8 mouse cellular contexts compared by ENCODE assay signal in the genomic region with DNA sequence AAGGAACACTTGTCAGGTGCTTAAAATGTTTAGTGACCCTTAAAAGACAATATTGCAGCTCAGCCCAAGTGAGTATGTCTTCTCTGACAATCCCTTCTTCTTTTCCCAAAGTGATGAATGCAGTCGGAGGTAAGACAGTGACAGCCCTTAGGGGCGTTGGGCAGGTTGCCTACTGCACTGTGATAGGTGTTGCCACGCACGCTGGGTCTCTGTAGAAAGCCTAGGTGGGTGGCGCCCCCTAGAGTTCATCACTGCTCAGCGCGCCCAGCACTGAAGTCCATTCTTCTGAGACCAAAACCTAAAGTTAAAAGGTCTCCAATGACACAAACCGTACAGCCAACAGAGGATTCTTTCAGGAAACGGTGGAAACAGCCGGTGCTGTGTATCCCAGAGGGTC. TPM values are rescaled to one million over a fixed set of nuclear protein-coding genes. Genes with fewer than 3 reads are reported as not detected.
DNase-seq lines count a peak whose midpoint lies in the region; ATAC-seq and TF ChIP-seq lines count a peak whose summit lies in the region.

No protein-coding gene starts in this region.

- ATAC-seq in forebrain, embryonic 11.5 days (replicated peaks; ENCODE audit: low FRiP score) = no peak
- peak; percentile 45; the same call in 1 of the 2 replicates for ATAC-seq in hindbrain, embryonic 11.5 days (ENCODE audit: low FRiP score)
- 0 out of 2 replicates have a peak, but pooled peaks have one; percentile 52 for ATAC-seq in limb, embryonic 12.5 days (ENCODE audit: insufficient number of reproducible peaks, insufficient read depth, low FRiP score, low TSS enrichment, low read depth)
- ATAC-seq in erythroblast, adult 5-6 weeks (replicated peaks; ENCODE audit: low FRiP score, poor library complexity, severe bottlenecking) = no peak

- no peak overlapping the region for H3K27ac ChIP-seq in forebrain, embryonic 11.5 days (ENCODE audit: low read depth, low read length)
- H3K27ac ChIP-seq in hindbrain, embryonic 11.5 days (ENCODE audit: low read depth, low read length) = 0 out of 2 replicates have a peak overlapping the region, but pooled peaks have one; percentile 13
- no peak overlapping the region for H3K27ac ChIP-seq in limb, embryonic 12.5 days

- H3K9ac ChIP-seq in forebrain, embryonic 11.5 days (ENCODE audit: low read length) = no peak overlapping the region
- no peak overlapping the region for H3K9ac ChIP-seq in hindbrain, embryonic 11.5 days (ENCODE audit: low read depth, low read length)
- no peak overlapping the region for H3K9ac ChIP-seq in limb, embryonic 12.5 days (replicated peaks)

- TF ChIP-seq CTCF in brain, embryonic 14.5 days (IDR thresholded peaks at IDR 0.05; ENCODE audit: borderline replicate concordance, extremely low read depth, insufficient read depth, insufficient read length) = peak; percentile 75

- 0 out of 2 replicates have a peak overlapping the region, but pooled peaks have one; percentile 8 for H3K4me2 ChIP-seq in forebrain, embryonic 11.5 days (ENCODE audit: low read depth, low read length, severe bottlenecking)
- 0 out of 2 replicates have a peak overlapping the region, but pooled peaks have one; percentile 5 for H3K4me2 ChIP-seq in hindbrain, embryonic 11.5 days (replicated peaks; ENCODE audit: low read depth, low read length)
- H3K4me2 ChIP-seq in limb, embryonic 12.5 days = peak overlapping the region; percentile 46

- H3K36me3 ChIP-seq in forebrain, embryonic 11.5 days (ENCODE audit: control insufficient read depth, insufficient read depth, low read length) = no peaks in the 10 kb centered on the region
- H3K36me3 ChIP-seq in hindbrain, embryonic 11.5 days (ENCODE audit: control insufficient read depth, insufficient read depth, low read length) = no peaks in the 10 kb centered on the region
- H3K36me3 ChIP-seq in limb, embryonic 12.5 days = no peaks in the 10 kb centered on the region

- peak; percentile 24 for DNase-seq in left cerebral cortex, adult 11 months (ENCODE audit: low spot score)
- no peak for DNase-seq in left cerebral cortex, adult 8-10 months (ENCODE audit: low spot score in 2 of 2)
- DNase-seq in brain, embryonic 14.5 days (ENCODE audit: low read depth) = peak; percentile 77
- peak; percentile 76 for DNase-seq in forebrain, embryonic 11.5 days (ENCODE audit: low spot score)
- DNase-seq in hindbrain, embryonic 11.5 days (ENCODE audit: low spot score) = peak; percentile 75
- peak; percentile 60 to 66 for DNase-seq in right cerebral cortex, adult 2 months (ENCODE audit: low spot score in 2 of 2)

- no peak for TF ChIP-seq POLR2A in brain, embryonic 14.5 days (IDR thresholded peaks at IDR 0.05; ENCODE audit: borderline replicate concordance, extremely low read depth, insufficient read depth, insufficient read length, poor library complexity, severe bottlenecking)

- 18% methylated on average over 10 of the region's 10 CpGs for WGBS in forebrain, embryonic 11.5 days
- 18% methylated on average over 10 of the region's 10 CpGs for WGBS in hindbrain, embryonic 11.5 days
- 10% methylated on average over 10 of the region's 10 CpGs for WGBS in limb, embryonic 12.5 days

- no peak overlapping the region for H3K4me3 ChIP-seq in forebrain, embryonic 11.5 days (ENCODE audit: low read depth, low read length)
- H3K4me3 ChIP-seq in hindbrain, embryonic 11.5 days (ENCODE audit: low read depth, low read length) = no peak overlapping the region
- peak overlapping the region; percentile 7; the same call in 1 of the 2 replicates for H3K4me3 ChIP-seq in limb, embryonic 12.5 days (replicated peaks)

- no peaks in the 10 kb centered on the region for H3K9me3 ChIP-seq in forebrain, embryonic 11.5 days (ENCODE audit: control insufficient read depth, low read length)
- no peaks in the 10 kb centered on the region for H3K9me3 ChIP-seq in hindbrain, embryonic 11.5 days (ENCODE audit: control insufficient read depth, low read length)
- H3K9me3 ChIP-seq in limb, embryonic 12.5 days = 0 out of 2 replicates have a peak, but pooled peaks cover 4% of the 10 kb centered on the region

- no peaks in the 10 kb centered on the region for H3K27me3 ChIP-seq in forebrain, embryonic 11.5 days (ENCODE audit: control insufficient read depth, insufficient read depth, low read length)
- H3K27me3 ChIP-seq in hindbrain, embryonic 11.5 days (ENCODE audit: control insufficient read depth, insufficient read depth, low read length) = no peaks in the 10 kb centered on the region
- H3K27me3 ChIP-seq in limb, embryonic 12.5 days = no peaks in the 10 kb centered on the region

- H3K4me1 ChIP-seq in forebrain, embryonic 11.5 days (replicated peaks; ENCODE audit: control insufficient read depth, insufficient read depth, low read length) = no peaks in the 10 kb centered on the region
- H3K4me1 ChIP-seq in hindbrain, embryonic 11.5 days (replicated peaks; ENCODE audit: control insufficient read depth, insufficient read depth, low read length) = no peaks in the 10 kb centered on the region; the same call in 1 of the 2 replicates
- peaks cover 18% of the 10 kb centered on the region for H3K4me1 ChIP-seq in limb, embryonic 12.5 days (replicated peaks)

RNA-seq across cellular contexts. Expression of a gene that starts 46.4 kb away (rescaled TPM):
- 100 to 1,000 TPM; 114 to 150 (median 121) TPM for total RNA-seq in left cerebral cortex, adult 8-10 months (2022)
- 98.4 and 105 TPM in 2 replicates for polyA plus RNA-seq in brain, embryonic 14.5 days (2012; rRNA removed)
- polyA plus RNA-seq in forebrain, embryonic 11.5 days (2014; fragmentation: Nextera tagmentation; extraction: Ambion mirVana) = 51.8 and 52.1 TPM in 2 replicates
- 48.0 and 54.2 TPM in 2 replicates for polyA plus RNA-seq in hindbrain, embryonic 11.5 days (2014; fragmentation: Nextera tagmentation; extraction: Ambion mirVana)
- polyA plus RNA-seq in limb, embryonic 12.5 days (2016; fragmentation: Nextera tagmentation; extraction: Ambion mirVana) = 106 and 111 TPM in 2 replicates
- 20.7 and 25.0 TPM in 2 replicates for total RNA-seq in erythroblast, adult 5-6 weeks (2015; ENCODE audit: low replicate concordance)
- total RNA-seq in erythroblast, adult 5-6 weeks (2017; ENCODE audit: low replicate concordance) = 73.7 and 98.8 TPM in 2 replicates

RNA-seq across cellular contexts. Expression of a gene that starts 50.4 kb away (rescaled TPM):
- total RNA-seq in left cerebral cortex, adult 8-10 months (2022) = 10 to 100 TPM; 49.5 to 55.4 (median 52.4) TPM
- 24.1 and 41.3 TPM in 2 replicates for polyA plus RNA-seq in brain, embryonic 14.5 days (2012; rRNA removed)
- polyA plus RNA-seq in forebrain, embryonic 11.5 days (2014; fragmentation: Nextera tagmentation; extraction: Ambion mirVana) = 16.2 and 16.9 TPM in 2 replicates
- 21.7 and 26.1 TPM in 2 replicates for polyA plus RNA-seq in hindbrain, embryonic 11.5 days (2014; fragmentation: Nextera tagmentation; extraction: Ambion mirVana)
- polyA plus RNA-seq in limb, embryonic 12.5 days (2016; fragmentation: Nextera tagmentation; extraction: Ambion mirVana) = 8.0 and 8.5 TPM in 2 replicates
- total RNA-seq in erythroblast, adult 5-6 weeks (2015; ENCODE audit: low replicate concordance) = 28.4 and 30.1 TPM in 2 replicates
- total RNA-seq in erythroblast, adult 5-6 weeks (2017; ENCODE audit: low replicate concordance) = 32.5 and 43.4 TPM in 2 replicates

Comparison
In these comparisons a context has a peak if more than half of its experiments do, and no peak if none do; other contexts are left out.
1. DNase-seq: peak in left cerebral cortex, adult 11 months (single experiment), brain, embryonic 14.5 days (single experiment), forebrain, embryonic 11.5 days (single experiment), hindbrain, embryonic 11.5 days (single experiment) and right cerebral cortex, adult 2 months (2 of 2); none in left cerebral cortex, adult 8-10 months (0 of 2).
2. ATAC-seq: peak in hindbrain, embryonic 11.5 days (single experiment) and limb, embryonic 12.5 days (single experiment); none in forebrain, embryonic 11.5 days (single experiment) and erythroblast, adult 5-6 weeks (single experiment).
3. Peak in every context shown above with its lines, with median percentiles within 50 percentile points of each other: H3K4me2 ChIP-seq.